Mouse (Mus musculus) heart, adult 11 months (tissue): ENCODE data around the gene Svep1.

Experiments used
- DNase-seq: peaks from one replicate; pipeline ENCODE4 v3.0.0; 2022

Gene Svep1

GRCm38 (mm10) chr4:58077950-58078349 is 128.7 kb downstream of the Svep1 start:
- DNase-seq, result peak; percentile 64

- DNase-seq, result peak; percentile 52
These were observed 129.1 kb downstream of the Svep1 start for GRCm38 (mm10) chr4:58077536-58077935.

- peak; percentile 82 for DNase-seq
These were observed 133.8 kb downstream of the Svep1 start for GRCm38 (mm10) chr4:58072888-58073287.

- peak; percentile 76 for DNase-seq
These were observed 137.8 kb downstream of the Svep1 start for GRCm38 (mm10) chr4:58068886-58069285.

- peak; percentile 31 for DNase-seq
These were observed 141.9 kb downstream of the Svep1 start for GRCm38 (mm10) chr4:58064721-58065120.

GRCm38 (mm10) chr4:58062933-58063332 is 143.7 kb downstream of the Svep1 start:
- DNase-seq, result peak; percentile 44

GRCm38 (mm10) chr4:58055653-58056052 is 151.0 kb downstream of the Svep1 start:
- no peak for DNase-seq

- peak; percentile 92 for DNase-seq
These were observed 152.2 kb downstream of the Svep1 start for GRCm38 (mm10) chr4:58054441-58054840.

GRCm38 (mm10) chr4:58050746-58051145 is 155.9 kb downstream of the Svep1 start:
- DNase-seq, result peak; percentile 66

GRCm38 (mm10) chr4:58050276-58050675 is 156.4 kb downstream of the Svep1 start:
- peak; percentile 39 for DNase-seq

- DNase-seq, result peak; percentile 34
These were observed 161.8 kb downstream of the Svep1 start for GRCm38 (mm10) chr4:58044833-58045232.

GRCm38 (mm10) chr4:58044356-58044755 is 162.3 kb downstream of the Svep1 start:
- peak; percentile 84 for DNase-seq

GRCm38 (mm10) chr4:58040093-58040492 is 166.6 kb downstream of the Svep1 start:
- no peak for DNase-seq

GRCm38 (mm10) chr4:58037096-58037705 is 169.5 kb downstream of the Svep1 start:
- peak; percentile 66 for DNase-seq

- peak; percentile 29 for DNase-seq
These were observed 172.0 kb downstream of the Svep1 start for GRCm38 (mm10) chr4:58034663-58035062.

- DNase-seq, result peak; percentile 76
These were observed 173.9 kb downstream of the Svep1 start for GRCm38 (mm10) chr4:58032714-58033113.

- DNase-seq, result peak; percentile 30
These were observed 197.6 kb downstream of the Svep1 start, which contains the start of gene Txndc8 for GRCm38 (mm10) chr4:58009024-58009423. TSS of gene Txndc8 (minus strand) at chr4:58009124.

- DNase-seq, result no peak
These were observed 203.2 kb downstream of the Svep1 start for GRCm38 (mm10) chr4:58003501-58003900.
